Mouse (Mus musculus) CH12.LX (cell line): ENCODE results near the gene Ankrd66. TPM values are rescaled to one million over a fixed set of nuclear protein-coding genes. Genes with fewer than 3 reads are reported as not detected.

ENCODE experiments used
- DNase-seq: peaks from one replicate; pipeline ENCODE4 v3.0.0-alpha.2; 2013; ENCODE audit errors: extremely low read depth
- H3K27ac ChIP-seq: 2 replicates; pipeline ENCODE4 v1.5.1; 2012; ENCODE audit warnings: low read depth, mild to moderate bottlenecking, control low read depth, moderate library complexity; ENCODE audit not compliant: insufficient read depth
- H3K27me3 ChIP-seq: replicated peaks from 2 replicates; pipeline ENCODE3; 2012; ENCODE audit warnings: inconsistent platforms
- H3K36me3 ChIP-seq, 2 experiments: replicated peaks in 1 of 2; 2 replicates each; pipeline versions ENCODE3 to v1.6.1; 2012; ENCODE audit warnings: inconsistent platforms in 1 of 2, low read length in 1 of 2, mild to moderate bottlenecking in 1 of 2, mixed read lengths in 1 of 2, moderate library complexity in 1 of 2; ENCODE audit not compliant: control insufficient read depth in 1 of 2, insufficient read depth in 1 of 2
- H3K4me1 ChIP-seq, 2 experiments: 2 replicates each; pipeline ENCODE4 v1.6.1; 2012; ENCODE audit warnings: inconsistent platforms in 1 of 2, moderate library complexity in 1 of 2; ENCODE audit not compliant: insufficient read depth in 2 of 2, control insufficient read depth in 1 of 2
- H3K4me2 ChIP-seq: 2 replicates; pipeline ENCODE4 v1.6.1; 2012; ENCODE audit warnings: low read depth, mild to moderate bottlenecking, control low read depth; ENCODE audit not compliant: poor library complexity, insufficient read depth, severe bottlenecking
- H3K4me3 ChIP-seq, 3 experiments: fragments of 150-350 bp in 1 of 3; sonication (generic) in 1 of 3; replicated peaks in 1 of 3; 2 replicates each; pipeline versions ENCODE3 to v1.5.1; 2011 to 2012; ENCODE audit warnings: low read depth in 2 of 3, low read length in 2 of 3, mild to moderate bottlenecking in 2 of 3, moderate library complexity in 2 of 3, control low read depth in 1 of 3, improper control_type of control experiment in 1 of 3, inconsistent platforms in 1 of 3, mixed read lengths in 1 of 3; ENCODE audit not compliant: poor library complexity in 1 of 3
- H3K79me2 ChIP-seq: replicated peaks from 2 replicates; pipeline ENCODE4 v1.6.1; 2012; ENCODE audit warnings: mild to moderate bottlenecking, moderate library complexity; ENCODE audit not compliant: control insufficient read depth, poor library complexity, insufficient read depth, severe bottlenecking; ENCODE audit errors: extremely low read depth
- H3K9ac ChIP-seq: 2 replicates; pipeline ENCODE4 v1.6.1; 2012; ENCODE audit warnings: low read depth, mild to moderate bottlenecking, control low read depth, moderate library complexity; ENCODE audit not compliant: insufficient read depth
- H3K9me3 ChIP-seq: replicated peaks from 2 replicates; pipeline ENCODE3; 2012; ENCODE audit warnings: low read length, inconsistent platforms, mixed read lengths
- BHLHE40 ChIP-seq: IDR thresholded peaks from 2 replicates; pipeline ENCODE4 v1.6.1; 2011; ENCODE audit warnings: mild to moderate bottlenecking, low read depth, low read length, improper control_type of control experiment
- CHD1 ChIP-seq: IDR thresholded peaks from 2 replicates; pipeline ENCODE4 v1.6.1; 2012; ENCODE audit warnings: low read depth, low read length, improper control_type of control experiment, inconsistent platforms
- CHD2 ChIP-seq: IDR thresholded peaks from 2 replicates; pipeline ENCODE4 v1.6.1; 2011; ENCODE audit warnings: low read length, improper control_type of control experiment
- ELF1 ChIP-seq: IDR thresholded peaks from 2 replicates; pipeline ENCODE4 v1.6.1; 2014; ENCODE audit warnings: low read depth, mild to moderate bottlenecking, inconsistent platforms, low read length, improper control_type of control experiment
- EP300 ChIP-seq: IDR thresholded peaks from 2 replicates; pipeline ENCODE4 v1.6.1; 2011; ENCODE audit warnings: low read length, improper control_type of control experiment
- ETS1 ChIP-seq: conservative IDR thresholded peaks from 2 replicates; pipeline ENCODE4 v1.6.1; 2012; ENCODE audit warnings: low read depth, mild to moderate bottlenecking, inconsistent platforms, low read length, improper control_type of control experiment, moderate library complexity
- GABPA ChIP-seq: IDR thresholded peaks from 2 replicates; pipeline ENCODE4 v1.6.1; 2012; ENCODE audit warnings: low read depth, low read length, improper control_type of control experiment, inconsistent platforms; ENCODE audit not compliant: insufficient replicate concordance
- IRF4 ChIP-seq: IDR thresholded peaks from 2 replicates; pipeline ENCODE4 v1.6.1; 2014; ENCODE audit warnings: low read depth, mild to moderate bottlenecking, inconsistent platforms, low read length, improper control_type of control experiment
- JUN ChIP-seq: IDR thresholded peaks from 2 replicates; pipeline ENCODE4 v1.6.1; 2011; ENCODE audit warnings: low read depth, mild to moderate bottlenecking, low read length, improper control_type of control experiment, moderate library complexity; ENCODE audit not compliant: insufficient read depth
- KAT2A ChIP-seq: IDR thresholded peaks from 2 replicates; pipeline ENCODE4 v1.6.1; 2012; ENCODE audit warnings: low read length, improper control_type of control experiment, inconsistent platforms; ENCODE audit not compliant: insufficient replicate concordance
- MAX ChIP-seq: IDR thresholded peaks from 2 replicates; pipeline ENCODE4 v1.6.1; 2011; ENCODE audit warnings: low read length, improper control_type of control experiment
- MAZ ChIP-seq: IDR thresholded peaks from 2 replicates; pipeline ENCODE4 v1.6.1; 2012; ENCODE audit warnings: low read depth, mild to moderate bottlenecking, inconsistent platforms, low read length, improper control_type of control experiment, moderate library complexity
- MXI1 ChIP-seq: IDR thresholded peaks from 2 replicates; pipeline ENCODE4 v1.6.1; 2011; ENCODE audit warnings: mild to moderate bottlenecking, low read depth, low read length, improper control_type of control experiment
- NRF1 ChIP-seq: IDR thresholded peaks from 2 replicates; pipeline ENCODE4 v1.6.1; 2014; ENCODE audit warnings: low read depth, mild to moderate bottlenecking, inconsistent platforms, low read length, improper control_type of control experiment, moderate library complexity
- PAX5 ChIP-seq: IDR thresholded peaks from 2 replicates; pipeline ENCODE4 v1.6.1; 2012; ENCODE audit warnings: low read length, inconsistent platforms, mixed read lengths
- POLR2AphosphoS2 ChIP-seq: IDR thresholded peaks from 2 replicates; pipeline ENCODE4 v1.6.1; 2011; ENCODE audit warnings: low read depth, low read length, improper control_type of control experiment
- RAD21 ChIP-seq: IDR thresholded peaks from 2 replicates; pipeline ENCODE4 v1.6.1; 2011; ENCODE audit warnings: low read depth, mild to moderate bottlenecking, low read length, improper control_type of control experiment, moderate library complexity
- RCOR1 ChIP-seq: conservative IDR thresholded peaks from 2 replicates; pipeline ENCODE4 v1.6.1; 2012; ENCODE audit warnings: low read depth, mild to moderate bottlenecking, inconsistent platforms, low read length, improper control_type of control experiment
- SIN3A ChIP-seq: IDR thresholded peaks from 2 replicates; pipeline ENCODE4 v1.6.1; 2012; ENCODE audit warnings: low read length, improper control_type of control experiment, inconsistent platforms
- SMC3 ChIP-seq: IDR thresholded peaks from 2 replicates; pipeline ENCODE4 v1.6.1; 2011; ENCODE audit warnings: low read depth, low read length, improper control_type of control experiment
- TBP ChIP-seq: conservative IDR thresholded peaks from 2 replicates; pipeline ENCODE4 v1.6.1; 2011; ENCODE audit warnings: low read depth, low read length, improper control_type of control experiment
- TCF12 ChIP-seq: IDR thresholded peaks from 2 replicates; pipeline ENCODE4 v1.6.1; 2014; ENCODE audit warnings: low read depth, mild to moderate bottlenecking, inconsistent platforms, low read length, improper control_type of control experiment
- UBTF ChIP-seq: IDR thresholded peaks from 2 replicates; pipeline ENCODE4 v1.6.1; 2012; ENCODE audit warnings: low read depth, mild to moderate bottlenecking, inconsistent platforms, low read length, improper control_type of control experiment, moderate library complexity
- USF1 ChIP-seq: IDR thresholded peaks from 2 replicates; pipeline ENCODE4 v1.6.1; 2014; ENCODE audit warnings: low read depth, mild to moderate bottlenecking, inconsistent platforms, low read length, improper control_type of control experiment
- ZC3H11A ChIP-seq: IDR thresholded peaks from 2 replicates; pipeline ENCODE4 v1.6.1; 2012; ENCODE audit warnings: low read depth, mild to moderate bottlenecking, inconsistent platforms, low read length, improper control_type of control experiment
- ZKSCAN1 ChIP-seq: IDR thresholded peaks from 2 replicates; pipeline ENCODE4 v1.6.1; 2012; ENCODE audit warnings: low read depth, inconsistent platforms, low read length, improper control_type of control experiment, borderline replicate concordance
- ZNF384 ChIP-seq: IDR thresholded peaks from 2 replicates; pipeline ENCODE4 v1.6.1; 2012; ENCODE audit warnings: low read depth, low read length, improper control_type of control experiment, inconsistent platforms
- dilution Hi-C: fragments of 300-500 bp; cut with MboI; formaldehyde crosslinking; loops from 2 replicates; pipeline ENCODE4 v1.14.3; 2020; ENCODE audit warnings: low sequenced_read_pairs; ENCODE audit not compliant: extremely low pct_unique_long_range_greater_than_20kb, extremely low pct_ligation_motif_present
- in situ Hi-C: fragments of 300-500 bp; cut with MboI; formaldehyde crosslinking; loops from 3 replicates; pipeline ENCODE4 v1.14.3; 2019; ENCODE audit warnings: low sequenced_read_pairs, low pct_ligation_motif_present, low pct_unique_long_range_greater_than_20kb, mixed read lengths
- polyA plus RNA-seq: library from polyadenylated mRNA; unstranded; fragments of >175 nt; gene quantifications from 2 replicates; pipeline ENCODE4 v1.2.1, GENCODE M21; 2012; ENCODE audit warnings: low read depth; ENCODE audit not compliant: insufficient read length
- total RNA-seq, 2 experiments: library from RNA; depleted of rRNA; stranded (reverse); fragments of 300-350 nt in 1 of 2; fragments of >200 nt in 1 of 2; gene quantifications; 2 replicates each; pipeline ENCODE4 v1.2.3; 2012 to 2014

The Ankrd66 gene
- total and polyA plus RNA-seq, 3 experiments: not detected

DNA sequence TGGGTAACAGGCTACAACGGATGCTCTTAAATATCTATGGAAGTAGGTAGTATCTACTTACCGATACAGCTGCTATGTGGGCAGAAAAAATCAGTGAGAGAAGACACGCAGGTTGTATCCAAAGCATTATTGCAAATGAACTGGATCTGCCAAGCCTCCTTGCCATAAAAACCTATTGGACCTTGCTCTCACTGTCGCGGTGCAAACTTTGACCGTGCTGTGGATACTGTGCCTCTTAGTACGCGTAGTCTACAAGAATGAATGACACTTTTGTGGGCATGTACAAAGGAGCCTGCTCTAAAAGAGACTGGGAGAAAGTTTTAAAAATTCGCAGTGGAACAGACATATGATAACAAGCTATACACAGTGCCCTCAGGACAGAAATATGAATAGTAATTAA is 40.8 kb downstream of the Ankrd66 start, which contains the start of gene Mep1a:
Mep1a (minus strand) TSS at position 221 of the 400 bp plus-strand sequence.
- no peaks in the 10 kb centered on the region for H3K36me3 ChIP-seq
- in situ Hi-C loops: no loop called here
- dilution Hi-C loops: no loop called here

GRCm38 (mm10) chr17:43501631-43502030 is 41.8 kb downstream of the Ankrd66 start:
- H3K27me3 ChIP-seq: no peaks in the 10 kb centered on the region
- H3K4me2 ChIP-seq: no peak overlapping the region
- in situ Hi-C loops: no loop called here
- no peak overlapping the region for H3K4me3 ChIP-seq
- H3K4me1 ChIP-seq: no peaks in the 10 kb centered on the region
- no peak overlapping the region for H3K27ac ChIP-seq
- no peaks in the 10 kb centered on the region for H3K79me2 ChIP-seq
- peaks cover 22% of the 10 kb centered on the region for H3K9me3 ChIP-seq
- no peaks in the 10 kb centered on the region for H3K36me3 ChIP-seq
- DNase-seq: no peak
- TF ChIP-seq MXI1 (no peak), TCF12 (no peak), SIN3A (no peak), GABPA (no peak), IRF4 (no peak), ETS1 (no peak), NRF1 (no peak), CHD2 (no peak), MAX (no peak), UBTF (no peak), USF1 (no peak), BHLHE40 (no peak), ZC3H11A (no peak), PAX5 (no peak), ZKSCAN1 (no peak), ELF1 (no peak), TBP (no peak)
- H3K9ac ChIP-seq: no peak overlapping the region
- dilution Hi-C loops: no loop called here

More for the DNA sequence above, 40.8 kb downstream of the Ankrd66 start, which contains the start of gene Mep1a:
- Histone ChIP-seq H3K79me2 (no peaks in the 10 kb centered on the region), H3K9me3 (peaks cover 20% of the 10 kb centered on the region), H3K4me2 (no peak within 1 kb of the TSS), H3K4me1 (no peaks in the 10 kb centered on the region), H3K4me3 (no peak within 1 kb of the TSS), H3K27ac (no peak within 1 kb of the TSS), H3K9ac (no peak within 1 kb of the TSS), H3K27me3 (no peaks in the 10 kb centered on the region)
- TF ChIP-seq ELF1 (no peak), MAZ (no peak), ZC3H11A (no peak), TBP (no peak), IRF4 (no peak), BHLHE40 (no peak), POLR2AphosphoS2 (no peak), SIN3A (no peak), TCF12 (no peak), RAD21 (no peak), CHD1 (no peak), ZNF384 (no peak), KAT2A (no peak), USF1 (no peak), JUN (no peak), EP300 (no peak), RCOR1 (no peak), SMC3 (no peak)
- no peak for DNase-seq
